Mouse (Mus musculus) hindbrain, postnatal 0 days (tissue): ENCODE results near the gene Cox4i2. TPM values are rescaled to one million over a fixed set of nuclear protein-coding genes. Genes with fewer than 3 reads are reported as not detected.

Experiments
- ATAC-seq: fragments of 200-750 bp; cut with Nextera tagmentation; 2 replicates; pipeline ENCODE4 v1.8.0; 2017; ENCODE audit warnings: mild to moderate bottlenecking, moderate TSS enrichment, moderate library complexity
- DNase-seq: peaks from one replicate; pipeline ENCODE4 v3.0.0-alpha.2; 2015; ENCODE audit warnings: low spot score
- H3K27ac ChIP-seq: fragments of 300-500 bp; sonication (generic); 2 replicates; pipeline ENCODE4 v1.5.1; 2014; ENCODE audit warnings: mild to moderate bottlenecking
- H3K27me3 ChIP-seq: fragments of 300-500 bp; sonication (generic); 2 replicates; pipeline ENCODE4 v1.6.1; 2014; ENCODE audit warnings: low read length, mixed read lengths; ENCODE audit not compliant: insufficient read depth
- H3K36me3 ChIP-seq: fragments of 300-500 bp; sonication (generic); 2 replicates; pipeline ENCODE4 v1.6.1; 2014; ENCODE audit warnings: low read length, mixed read lengths; ENCODE audit not compliant: insufficient read depth
- H3K4me1 ChIP-seq: fragments of 300-500 bp; sonication (generic); 2 replicates; pipeline ENCODE4 v1.6.1; 2014; ENCODE audit warnings: antibody characterized with exemption, low read length, mixed read lengths; ENCODE audit not compliant: insufficient read depth
- H3K4me2 ChIP-seq: fragments of 300-500 bp; sonication (generic); 2 replicates; pipeline ENCODE4 v1.6.1; 2014; ENCODE audit warnings: low read depth, mild to moderate bottlenecking, low read length, moderate library complexity, mixed read lengths
- H3K4me3 ChIP-seq: fragments of 300-500 bp; sonication (generic); 2 replicates; pipeline ENCODE4 v1.5.1; 2014; ENCODE audit warnings: low read length
- H3K9ac ChIP-seq: fragments of 300-500 bp; sonication (generic); replicated peaks from 2 replicates; pipeline ENCODE4 v1.6.1; 2014; ENCODE audit warnings: mild to moderate bottlenecking, low read length, moderate library complexity, mixed read lengths
- H3K9me3 ChIP-seq: fragments of 300-500 bp; sonication (generic); 2 replicates; pipeline ENCODE4 v1.6.1; 2016; ENCODE audit warnings: low read length, mixed read lengths
- CTCF ChIP-seq: IDR thresholded peaks from 2 replicates; pipeline ENCODE4 v1.5.1; 2016; ENCODE audit warnings: antibody characterized with exemption, control low read depth, low read depth
- WGBS: fragments of 180-500 bp; shearing (Covaris S2); extraction: QIAGEN DNeasy Blood & Tissue Kit; methylation state at CpG from one replicate; pipeline ENCODE4 v1.1.7; 2014; 5-methylcytosine and 5-hydroxymethylcytosine counted together
- polyA plus RNA-seq: library from polyadenylated mRNA; unstranded; fragments of >200 nt; fragmentation: Nextera tagmentation; extraction: Ambion mirVana; gene quantifications from 2 replicates; pipeline ENCODE4 v1.2.1, GENCODE M21; 2015
- total RNA-seq: library from RNA; depleted of rRNA; stranded (reverse); fragments of >200 nt; gene quantifications from 2 replicates; pipeline ENCODE4 v1.2.3, GENCODE M21; 2014

Cox4i2 gene
- total and polyA plus RNA-seq, 2 experiments from 2014 or later: 2.1 to 4.8 TPM

DNA sequence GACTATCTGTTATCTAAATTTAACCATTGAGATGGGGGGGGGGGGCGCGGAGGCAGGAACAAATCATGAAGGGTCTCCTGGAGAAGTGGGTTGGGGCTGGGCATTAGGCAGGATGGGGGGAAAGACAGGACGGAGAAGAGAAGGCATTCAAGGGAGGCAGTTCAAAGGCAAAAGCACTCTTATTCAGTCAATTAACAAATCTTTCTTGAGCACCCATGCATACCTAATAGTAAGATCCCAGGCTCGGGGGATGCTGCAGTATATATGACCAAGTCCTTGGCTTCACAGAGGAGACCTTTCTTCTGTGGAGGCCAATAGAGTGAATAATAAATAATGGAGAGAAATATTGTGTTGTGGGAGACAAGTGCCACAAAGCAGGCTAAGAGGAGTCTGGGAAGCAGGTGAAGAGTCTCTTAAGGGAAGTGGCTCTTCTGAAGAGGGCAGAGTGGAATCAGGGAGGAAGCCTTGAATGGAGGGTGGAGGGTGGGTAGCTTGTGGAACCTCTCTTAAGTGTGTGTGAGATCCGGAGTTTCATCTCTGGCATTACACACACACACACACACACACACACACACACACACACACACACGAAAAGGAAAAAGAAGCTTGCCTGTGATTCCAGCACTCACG is 11.2 kb downstream of the Cox4i2 start:
- WGBS: 27% methylated on average over 7 of the region's 7 CpGs
- no peaks in the 10 kb centered on the region for H3K36me3 ChIP-seq

DNA sequence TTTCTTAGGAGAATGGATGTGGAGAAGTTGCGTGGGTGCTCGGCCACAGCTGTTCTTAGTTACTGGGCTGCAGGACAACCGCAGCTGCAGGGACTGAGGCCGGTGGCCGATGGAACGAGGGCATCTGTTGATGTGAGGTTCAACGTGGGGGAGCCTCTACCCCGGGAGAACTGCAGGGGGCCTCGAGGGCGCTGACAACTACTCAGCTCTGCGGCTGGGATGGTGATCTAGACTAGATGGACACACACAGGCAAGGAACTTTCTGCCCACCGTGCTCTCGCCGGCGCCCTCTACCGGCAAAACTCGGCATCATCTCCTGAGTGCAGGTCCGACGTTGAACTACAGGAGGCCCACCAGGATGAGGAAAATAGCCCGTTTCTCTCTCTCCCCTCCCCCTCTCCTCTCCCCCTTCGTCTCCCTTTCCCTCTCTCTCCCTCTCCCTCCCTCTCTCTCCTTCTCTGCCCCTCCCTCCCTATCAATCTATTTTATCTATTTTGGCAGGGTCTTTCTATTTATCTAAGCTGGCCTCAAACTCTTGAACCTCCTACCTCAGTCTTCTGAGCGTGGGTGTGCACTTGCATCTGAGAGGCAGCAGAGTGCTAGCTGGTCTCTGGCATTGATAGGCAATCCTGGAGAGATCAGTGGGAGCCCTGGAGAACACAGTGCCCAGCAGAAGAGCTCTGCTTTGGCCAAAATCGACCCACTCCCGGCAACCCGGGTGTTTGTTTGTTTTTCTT is 12.6 kb downstream of the Cox4i2 start:
- DNase-seq (peak; percentile 78), ATAC-seq (peak; percentile 72)
- H3K9ac ChIP-seq: no peak overlapping the region
- H3K27me3 ChIP-seq: no peaks in the 10 kb centered on the region
- H3K4me1 ChIP-seq: no peaks in the 10 kb centered on the region
- no peak overlapping the region for H3K4me2 ChIP-seq
- no peak overlapping the region for H3K4me3 ChIP-seq
- no peaks in the 10 kb centered on the region for H3K9me3 ChIP-seq
- H3K27ac ChIP-seq: no peak overlapping the region
- 19% methylated on average over 25 of the region's 25 CpGs for WGBS
- peak; percentile 89 for TF ChIP-seq CTCF
- no peaks in the 10 kb centered on the region for H3K36me3 ChIP-seq

More for the DNA sequence above, 11.2 kb downstream of the Cox4i2 start:
- Histone ChIP-seq H3K27me3 (no peaks in the 10 kb centered on the region), H3K4me3 (no peak overlapping the region), H3K4me1 (no peaks in the 10 kb centered on the region), H3K4me2 (peak overlapping the region; percentile 28), H3K9me3 (no peaks in the 10 kb centered on the region), H3K27ac (no peak overlapping the region), H3K9ac (no peak overlapping the region)
- no peak for TF ChIP-seq CTCF
- DNase-seq (no peak), ATAC-seq (no peak)

DNA sequence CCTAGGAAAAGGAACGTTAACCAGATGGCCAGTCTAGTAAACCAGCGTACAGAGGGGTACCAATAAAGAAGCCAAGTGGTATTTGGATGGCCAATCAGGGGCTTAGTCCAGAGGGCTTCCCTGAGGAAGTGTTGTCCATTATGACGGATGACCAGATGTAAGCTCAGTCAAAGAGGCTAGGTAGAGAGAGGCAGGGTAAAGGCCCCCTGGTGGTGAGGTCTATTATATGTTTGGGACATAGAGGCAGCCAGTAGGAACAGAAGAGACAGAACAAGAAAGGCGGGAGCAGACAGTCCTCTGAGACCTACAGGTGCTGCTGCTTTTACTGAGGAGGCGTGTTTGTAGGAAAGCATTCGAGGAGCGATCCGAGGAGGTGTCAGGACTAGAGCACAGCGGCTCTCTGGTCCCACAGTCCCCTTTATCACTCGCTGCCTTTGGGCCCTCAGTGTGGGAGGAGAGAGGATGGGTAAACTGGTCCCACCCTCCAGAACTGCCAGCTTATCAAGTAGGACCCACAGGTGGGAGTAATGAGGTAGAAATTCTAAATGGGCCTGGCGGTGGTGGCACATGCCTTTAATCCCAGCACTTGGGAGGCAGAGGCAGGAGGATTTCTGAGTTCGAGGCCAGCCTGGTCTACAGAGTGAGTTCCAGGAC is 13.8 kb downstream of the Cox4i2 start:
- Histone ChIP-seq H3K36me3 (no peaks in the 10 kb centered on the region), H3K4me3 (no peak overlapping the region), H3K4me2 (no peak overlapping the region), H3K27me3 (no peaks in the 10 kb centered on the region), H3K9ac (no peak overlapping the region), H3K9me3 (no peaks in the 10 kb centered on the region), H3K27ac (no peak overlapping the region), H3K4me1 (no peaks in the 10 kb centered on the region)
- no peak for DNase-seq
- peak; percentile 62 for TF ChIP-seq CTCF
- ATAC-seq: no peak
- 67% methylated on average over 12 of the region's 12 CpGs for WGBS

DNA sequence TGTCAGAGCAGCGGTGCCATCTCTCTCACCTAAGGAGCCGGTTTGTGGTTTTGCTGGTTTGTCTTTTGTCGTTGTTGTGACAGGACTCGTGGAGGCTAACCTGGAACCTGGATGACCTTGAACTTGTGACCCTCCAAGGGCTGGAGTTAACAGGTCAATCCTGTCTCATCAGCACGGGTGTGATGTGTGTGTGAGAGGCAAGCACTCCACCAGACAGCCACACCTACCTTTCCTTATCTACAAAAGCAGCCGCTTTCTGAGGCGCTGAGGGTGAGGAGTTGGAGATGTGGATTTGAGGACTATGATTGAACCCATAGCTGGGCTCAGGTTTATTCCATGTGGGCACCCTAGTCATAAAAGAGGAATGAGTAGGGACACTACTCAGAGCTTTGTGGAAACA is 15.7 kb downstream of the Cox4i2 start:
- Histone ChIP-seq H3K27me3 (no peaks in the 10 kb centered on the region), H3K27ac (no peak overlapping the region), H3K9ac (no peak overlapping the region), H3K4me3 (no peak overlapping the region), H3K4me2 (no peak overlapping the region), H3K36me3 (no peaks in the 10 kb centered on the region), H3K9me3 (no peaks in the 10 kb centered on the region), H3K4me1 (no peaks in the 10 kb centered on the region)
- no peak for DNase-seq
- no peak for TF ChIP-seq CTCF
- WGBS: 89% methylated on average over 7 of the region's 7 CpGs
- no peak for ATAC-seq

DNA sequence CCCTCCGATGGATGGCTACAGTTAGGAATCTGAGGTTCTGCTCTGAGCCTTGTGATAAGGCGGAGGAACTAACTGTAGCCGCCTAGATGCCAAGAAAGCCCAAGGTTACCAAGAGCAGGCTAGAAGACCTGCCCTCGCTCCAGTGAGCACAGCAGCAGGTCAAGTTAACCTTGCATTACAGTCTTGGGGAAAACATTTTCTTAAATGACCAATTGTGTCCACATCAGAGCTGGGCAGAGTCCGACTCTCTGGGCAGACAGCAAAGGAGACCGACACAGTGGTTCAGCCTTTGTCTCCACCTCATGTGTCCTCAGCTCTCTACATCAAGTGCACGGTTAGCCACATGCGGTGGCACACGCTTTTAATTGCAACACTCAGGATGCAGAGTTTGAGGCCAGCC is 17.6 kb downstream of the Cox4i2 start:
- no peak overlapping the region for H3K4me2 ChIP-seq
- no peaks in the 10 kb centered on the region for H3K9me3 ChIP-seq
- H3K9ac ChIP-seq: no peak overlapping the region
- H3K27me3 ChIP-seq: no peaks in the 10 kb centered on the region
- H3K4me1 ChIP-seq: no peaks in the 10 kb centered on the region
- 91% methylated on average over 9 of the region's 9 CpGs for WGBS
- no peak overlapping the region for H3K4me3 ChIP-seq
- DNase-seq (no peak), ATAC-seq (no peak)
- no peak for TF ChIP-seq CTCF
- no peaks in the 10 kb centered on the region for H3K36me3 ChIP-seq
- no peak overlapping the region for H3K27ac ChIP-seq

DNA sequence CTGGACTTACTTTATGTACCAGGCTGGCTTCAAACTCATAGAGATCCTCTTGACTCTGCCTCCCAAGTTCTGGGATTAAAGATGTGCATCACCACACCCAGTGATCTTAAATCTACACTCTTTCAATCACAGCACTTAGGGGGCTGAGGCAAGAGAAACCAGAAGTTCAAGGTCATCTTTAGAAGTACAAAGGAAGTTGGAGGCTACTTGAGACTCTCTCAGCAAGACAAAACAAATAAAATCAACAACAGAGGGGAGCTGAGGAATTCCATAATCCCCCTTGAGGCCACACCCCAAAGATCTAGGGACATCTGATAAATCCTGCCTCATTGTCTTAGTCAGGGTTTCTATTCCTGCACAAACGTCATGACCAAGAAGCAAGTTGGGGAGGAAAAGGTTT is 18.3 kb downstream of the Cox4i2 start:
- Histone ChIP-seq H3K27me3 (no peaks in the 10 kb centered on the region), H3K27ac (no peak overlapping the region), H3K9ac (no peak overlapping the region), H3K4me3 (no peak overlapping the region), H3K9me3 (no peaks in the 10 kb centered on the region), H3K4me2 (no peak overlapping the region), H3K4me1 (no peaks in the 10 kb centered on the region), H3K36me3 (no peaks in the 10 kb centered on the region)
- no peak for TF ChIP-seq CTCF
- ATAC-seq (no peak), DNase-seq (no peak)
- 30% methylated on average over 1 of the region's 1 CpGs for WGBS
